Mouse (Mus musculus) v-Abl transformed pro-B cells (cell line): ENCODE measurements at regions not wholly inside any gene's neighbourhood (a gene's known extent, or its start where the extent isn't known, plus 50 kb on each side); places are given as distances from the start of the nearest gene placed in this dataset.

Source experiments
- in situ Hi-C, 2 experiments: fragments of 400-800 bp; cut with MboI; formaldehyde crosslinking; loops; one replicate each; pipeline ENCODE4 v1.15.1; 2025; ENCODE audit not compliant: unreplicated experiment in 2 of 2

GRCm38 (mm10) chr13:32649982-32650381, 133.8 kb downstream of the Mylk4 start:
- in situ Hi-C loops, result no loop called here

- in situ Hi-C loops, result no loop called here
Measured at GRCm38 (mm10) chr13:32643030-32643750, 140.6 kb downstream of the Mylk4 start.

GRCm38 (mm10) chr13:32640941-32641340, 142.8 kb downstream of the Mylk4 start:
- in situ Hi-C loops, result no loop called here

- in situ Hi-C loops, result no loop called here
Measured at GRCm38 (mm10) chr13:32630122-32630732, 153.5 kb downstream of the Mylk4 start.

GRCm38 (mm10) chr13:32613916-32614315, 169.8 kb downstream of the Mylk4 start:
- in situ Hi-C loops, result loop anchor here (5.0 to 10.0 kb wide), 2 partner anchors 48 to 949 kb away; no protein-coding TSS in a partner anchor

GRCm38 (mm10) chr13:32611551-32612295, 172.0 kb downstream of the Mylk4 start:
- in situ Hi-C loops, result loop anchor here (5.0 to 10.0 kb wide), 2 partner anchors 51 to 947 kb away; no protein-coding TSS in a partner anchor

GRCm38 (mm10) chr13:32610970-32611369, 172.8 kb downstream of the Mylk4 start:
- in situ Hi-C loops, result loop anchor here (5.0 to 10.0 kb wide), 2 partner anchors 51 to 946 kb away; no protein-coding TSS in a partner anchor

- in situ Hi-C loops, result loop anchor here (5.0 to 10.0 kb wide), 9 partner anchors 114 to 1524 kb away; partner anchors contain the start of gene Foxc1 (in 1 of the 2)
Measured at GRCm38 (mm10) chr13:32608413-32608812, 175.3 kb downstream of the Mylk4 start.

- in situ Hi-C loops, result loop anchor here (5.0 to 10.0 kb wide), 8 partner anchors 102 to 1519 kb away; no protein-coding TSS in a partner anchor
Measured at GRCm38 (mm10) chr13:32603925-32604590, 179.7 kb downstream of the Mylk4 start.

- in situ Hi-C loops, result loop anchor here (5.0 to 10.0 kb wide), 8 partner anchors 99 to 1517 kb away; no protein-coding TSS in a partner anchor
Measured at GRCm38 (mm10) chr13:32601315-32601714, 182.4 kb downstream of the Mylk4 start.

GRCm38 (mm10) chr13:32593611-32594010, 190.1 kb downstream of the Mylk4 start:
- in situ Hi-C loops, result no loop called here

GRCm38 (mm10) chr13:32593131-32593530, 190.6 kb downstream of the Mylk4 start:
- in situ Hi-C loops, result no loop called here

- in situ Hi-C loops, result no loop called here
Measured at GRCm38 (mm10) chr13:32581598-32581997, 202.2 kb downstream of the Mylk4 start.

GRCm38 (mm10) chr13:32567850-32568249, 215.9 kb downstream of the Mylk4 start:
- in situ Hi-C loops, result no loop called here

- in situ Hi-C loops, result no loop called here
Measured at GRCm38 (mm10) chr13:32560666-32561065, 222.1 kb upstream of the Gmds start.

- in situ Hi-C loops, result no loop called here
Measured at GRCm38 (mm10) chr13:32556396-32556795, 217.9 kb upstream of the Gmds start.

- in situ Hi-C loops, result no loop called here
Measured at GRCm38 (mm10) chr13:32555064-32555463, 216.5 kb upstream of the Gmds start.

- in situ Hi-C loops, result no loop called here
Measured at GRCm38 (mm10) chr13:32554601-32555000, 216.1 kb upstream of the Gmds start.

- in situ Hi-C loops, result no loop called here
Measured at GRCm38 (mm10) chr13:32553136-32553535, 214.6 kb upstream of the Gmds start.

- in situ Hi-C loops, result no loop called here
Measured at GRCm38 (mm10) chr13:32550113-32550512, 211.6 kb upstream of the Gmds start.
